16 mouse cellular contexts compared by ENCODE assay signal in genomic region chr13:76410665-76411064, GRCm38 (mm10). TPM values are rescaled to one million over a fixed set of nuclear protein-coding genes. Genes with fewer than 3 reads are reported as not detected.
A peak's percentile ranks its signal among the peaks of the same experiment; 100 is the strongest.
DNase-seq lines count a peak whose midpoint lies in the region; TF ChIP-seq lines count a peak whose summit lies in the region.
"Had no signal": no experiment of that assay in that cellular context is flagged by ENCODE, and none has a peak within 500 bp of the region (broad histone marks: within the 10 kb centered on the region; RNA-seq: fewer than 3 reads in every experiment).

No protein-coding gene starts in this region.

- no peaks in the 10 kb centered on the region for H3K79me2 ChIP-seq in heart, adult 2 months (replicated peaks; ENCODE audit: control insufficient read depth, insufficient read depth, low read length)

- no peaks in the 10 kb centered on the region for H3K27me3 ChIP-seq in heart, adult 2 months (ENCODE audit: control insufficient read depth, insufficient read depth, low read length)
- H3K27me3 ChIP-seq: embryonic facial prominence, embryonic 12.5 days; limb, embryonic 13.5 days; midbrain, embryonic 13.5 days; neural tube, embryonic 12.5 days had no signal

- H3K9ac ChIP-seq in heart, adult 2 months (ENCODE audit: low read depth, low read length): no peak overlapping the region
- H3K9ac ChIP-seq: embryonic facial prominence, embryonic 12.5 days; limb, embryonic 13.5 days; liver, postnatal 0 days; midbrain, embryonic 13.5 days; neural tube, embryonic 12.5 days had no signal

- no peak for TF ChIP-seq EP300 in heart, adult 2 months (IDR thresholded peaks at IDR 0.05; ENCODE audit: insufficient read depth, low read depth, low read length)

- no peaks in the 10 kb centered on the region for H3K36me3 ChIP-seq in heart, adult 2 months (ENCODE audit: control insufficient read depth, insufficient read depth, low read length)
- H3K36me3 ChIP-seq: embryonic facial prominence, embryonic 12.5 days; forebrain, embryonic 10.5 days; limb, embryonic 13.5 days; midbrain, embryonic 13.5 days; neural tube, embryonic 12.5 days had no signal

- 35% methylated on average over 1 of the region's 1 CpGs for WGBS in heart, adult 2 months

- no peak overlapping the region for H3K27ac ChIP-seq in heart, adult 2 months
- H3K27ac ChIP-seq: embryonic facial prominence, embryonic 12.5 days; forebrain, embryonic 10.5 days; limb, embryonic 13.5 days; midbrain, embryonic 13.5 days; neural tube, embryonic 12.5 days had no signal

- TF ChIP-seq CTCF in heart, adult 2 months (IDR thresholded peaks at IDR 0.05): peak; percentile 27; the same call in 1 of the 2 replicates

- intact Hi-C loops in heart, adult 2 months (cut with DNase I): no loop called here
- intact Hi-C loops in heart, postnatal 25 days (cut with DNase I): loop anchor here (5.0 kb wide), 1 partner anchor 272 kb away; no protein-coding TSS in a partner anchor
- intact Hi-C loops in heart, postnatal 10 days (cut with DNase I): no loop called here

- DNase-seq in heart, adult 2 months: peak in 1 of 2 experiments; percentile 7
- DNase-seq in heart, postnatal 25 days (ENCODE audit: low spot score): no peak
- DNase-seq in lung, postnatal 10 days: peak; percentile 29
- DNase-seq in lung, adult 18-20 months: no peak
- DNase-seq in heart, postnatal 10 days: peak; percentile 8 to 17
- no peak for DNase-seq in spleen, postnatal 36 days (ENCODE audit: low spot score in 2 of 2)
- DNase-seq in thymus, postnatal 25 days: no peak
- DNase-seq: cerebellum, postnatal 25 days; gastrocnemius, postnatal 25 days; liver, postnatal 0 days; thymus, postnatal 14 days had no signal

- no peak overlapping the region for H3K4me3 ChIP-seq in heart, adult 2 months
- H3K4me3 ChIP-seq: embryonic facial prominence, embryonic 12.5 days; forebrain, embryonic 10.5 days; limb, embryonic 13.5 days; midbrain, embryonic 13.5 days; neural tube, embryonic 12.5 days had no signal

- no peaks in the 10 kb centered on the region for H3K4me1 ChIP-seq in heart, adult 2 months (ENCODE audit: control insufficient read depth, insufficient read depth, low read length)
- H3K4me1 ChIP-seq: embryonic facial prominence, embryonic 12.5 days; forebrain, embryonic 10.5 days; limb, embryonic 13.5 days; midbrain, embryonic 13.5 days; neural tube, embryonic 12.5 days had no signal

- TF ChIP-seq POLR2A in heart, adult 2 months (IDR thresholded peaks at IDR 0.05; ENCODE audit: insufficient read depth, low read depth, low read length): no peak

RNA-seq across cellular contexts. Expression of gene Mctp1, which starts 26.3 kb away (rescaled TPM):
- 1 to 10 TPM; 2.5 to 4.3 TPM for total RNA-seq in heart, adult 2 months (2021)
- polyA plus RNA-seq in heart, adult 2 months (2012; rRNA removed): 0.43 and 0.61 TPM in 2 replicates
- total RNA-seq in heart, postnatal 25 days (2021): 1 to 10 TPM; 1.8 to 2.3 TPM
- 1 to 10 TPM; 1.3 to 1.4 TPM for total RNA-seq in heart, postnatal 10 days (2021)

Comparison
In these comparisons a context has a peak if more than half of its experiments do, and no peak if none do; other contexts are left out.
1. DNase-seq: peak in lung, postnatal 10 days (single experiment) and heart, postnatal 10 days (2 of 2); none in heart, postnatal 25 days (single experiment), lung, adult 18-20 months (0 of 2), spleen, postnatal 36 days (0 of 2) and thymus, postnatal 25 days (single experiment).